Mouse (Mus musculus): Measurements from ENCODE around the gene Snx6.

- TF ChIP-seq CTCF (IDR thresholded peaks at IDR 0.05; ENCODE audit: extremely low read depth, insufficient read length, insufficient replicate concordance, low read depth, low read length): no peak
- no peak for TF ChIP-seq POLR2A (IDR thresholded peaks at IDR 0.05; ENCODE audit: low read depth, low read length)
These were observed 96.1 kb downstream of the Snx6 start for GRCm38 (mm10) chr12:54699394-54699793.
